Mouse (Mus musculus): ENCODE results near the gene Oaz1. TPM values are rescaled to one million over a fixed set of nuclear protein-coding genes. Genes with fewer than 3 reads are reported as not detected.

Gene Oaz1
- polyA plus RNA-seq, 1 experiment from 2014 or later = 1,701 TPM

GRCm38 (mm10) chr10:80798150-80799006 lies 28.1 kb upstream of the Oaz1 start, which contains the start of the genes Sf3a2 and Plekhj1:
Gene Sf3a2 (plus strand): TSS chr10:80798198.
Gene Plekhj1 (minus strand): TSS chr10:80798626.
- H3K9ac ChIP-seq (ENCODE audit: low read length) = peak within 1 kb of the TSS; percentile 93
- H3K4me3 ChIP-seq (ENCODE audit: low read depth, low read length) = peak within 1 kb of the TSS; percentile 91
- peak within 1 kb of the TSS; percentile 98 for H3K4me2 ChIP-seq (ENCODE audit: low read length)
- ATAC-seq (peak; percentile 95), DNase-seq (ENCODE audit: low spot score) (peak; percentile 99)
- H3K9me3 ChIP-seq (replicated peaks; ENCODE audit: control insufficient read depth, low read length) = no peaks in the 10 kb centered on the region
- peaks cover 69% of the 10 kb centered on the region for H3K36me3 ChIP-seq (ENCODE audit: control insufficient read depth, insufficient read depth, low read length)
- no peaks in the 10 kb centered on the region for H3K27me3 ChIP-seq (replicated peaks; ENCODE audit: control insufficient read depth, insufficient read depth, low read length)
- peaks cover 19% of the 10 kb centered on the region for H3K4me1 ChIP-seq (ENCODE audit: control insufficient read depth, insufficient read depth, low read length)
- H3K27ac ChIP-seq (ENCODE audit: low read depth, low read length) = peak within 1 kb of the TSS; percentile 94
- under 1% methylated on average over 102 of the region's 104 CpGs for WGBS

GRCm38 (mm10) chr10:80799070-80799566 lies 27.3 kb upstream of the Oaz1 start:
- WGBS = 2% methylated on average over 18 of the region's 18 CpGs
- Histone ChIP-seq H3K4me3 (ENCODE audit: low read depth, low read length) (peak overlapping the region; percentile 91), H3K4me2 (ENCODE audit: low read length) (peak overlapping the region; percentile 98), H3K9ac (ENCODE audit: low read length) (peak overlapping the region; percentile 93), H3K36me3 (ENCODE audit: control insufficient read depth, insufficient read depth, low read length) (peaks cover 69% of the 10 kb centered on the region), H3K9me3 (replicated peaks; ENCODE audit: control insufficient read depth, low read length) (no peaks in the 10 kb centered on the region), H3K27ac (ENCODE audit: low read depth, low read length) (peak overlapping the region; percentile 94), H3K4me1 (ENCODE audit: control insufficient read depth, insufficient read depth, low read length) (peaks cover 19% of the 10 kb centered on the region), H3K27me3 (replicated peaks; ENCODE audit: control insufficient read depth, insufficient read depth, low read length) (no peaks in the 10 kb centered on the region)
- ATAC-seq = no peak
- DNase-seq (ENCODE audit: low spot score) = peak; percentile 27

- ATAC-seq (no peak), DNase-seq (ENCODE audit: low spot score) (no peak)
- WGBS = 86% methylated on average over 10 of the region's 10 CpGs
- peaks cover 17% of the 10 kb centered on the region for H3K4me1 ChIP-seq (ENCODE audit: control insufficient read depth, insufficient read depth, low read length)
- H3K9me3 ChIP-seq (replicated peaks; ENCODE audit: control insufficient read depth, low read length) = no peaks in the 10 kb centered on the region
- no peak overlapping the region for H3K4me3 ChIP-seq (ENCODE audit: low read depth, low read length)
- H3K9ac ChIP-seq (ENCODE audit: low read length) = no peak overlapping the region
- H3K27ac ChIP-seq (ENCODE audit: low read depth, low read length) = no peak overlapping the region
- H3K4me2 ChIP-seq (ENCODE audit: low read length) = no peak overlapping the region
- no peaks in the 10 kb centered on the region for H3K27me3 ChIP-seq (replicated peaks; ENCODE audit: control insufficient read depth, insufficient read depth, low read length)
- peaks cover 55% of the 10 kb centered on the region for H3K36me3 ChIP-seq (ENCODE audit: control insufficient read depth, insufficient read depth, low read length)
Measured at GRCm38 (mm10) chr10:80802204-80802912, 24.1 kb upstream of the Oaz1 start.

GRCm38 (mm10) chr10:80802996-80803395 lies 23.5 kb upstream of the Oaz1 start:
- Histone ChIP-seq H3K27ac (ENCODE audit: low read depth, low read length) (no peak overlapping the region), H3K4me3 (ENCODE audit: low read depth, low read length) (no peak overlapping the region), H3K36me3 (ENCODE audit: control insufficient read depth, insufficient read depth, low read length) (peaks cover 55% of the 10 kb centered on the region), H3K9ac (ENCODE audit: low read length) (no peak overlapping the region), H3K9me3 (replicated peaks; ENCODE audit: control insufficient read depth, low read length) (no peaks in the 10 kb centered on the region), H3K4me1 (ENCODE audit: control insufficient read depth, insufficient read depth, low read length) (peaks cover 20% of the 10 kb centered on the region), H3K27me3 (replicated peaks; ENCODE audit: control insufficient read depth, insufficient read depth, low read length) (0 out of 2 replicates have a peak, but pooled peaks cover 1% of the 10 kb centered on the region), H3K4me2 (ENCODE audit: low read length) (no peak overlapping the region)
- ATAC-seq (no peak), DNase-seq (ENCODE audit: low spot score) (no peak)
- WGBS = 85% methylated on average over 3 of the region's 3 CpGs

- Histone ChIP-seq H3K27ac (ENCODE audit: low read depth, low read length) (no peak overlapping the region), H3K9ac (ENCODE audit: low read length) (no peak overlapping the region), H3K27me3 (replicated peaks; ENCODE audit: control insufficient read depth, insufficient read depth, low read length) (peaks cover 8% of the 10 kb centered on the region; the same call in 1 of the 2 replicates), H3K36me3 (ENCODE audit: control insufficient read depth, insufficient read depth, low read length) (peaks cover 55% of the 10 kb centered on the region), H3K4me2 (ENCODE audit: low read length) (no peak overlapping the region), H3K4me3 (ENCODE audit: low read depth, low read length) (no peak overlapping the region), H3K4me1 (ENCODE audit: control insufficient read depth, insufficient read depth, low read length) (peaks cover 18% of the 10 kb centered on the region), H3K9me3 (replicated peaks; ENCODE audit: control insufficient read depth, low read length) (no peaks in the 10 kb centered on the region)
- WGBS = 96% methylated on average over 2 of the region's 2 CpGs
- DNase-seq (ENCODE audit: low spot score) = no peak
- ATAC-seq = no peak
Measured at GRCm38 (mm10) chr10:80804340-80804739, 22.1 kb upstream of the Oaz1 start.

- no peaks in the 10 kb centered on the region for H3K9me3 ChIP-seq (replicated peaks; ENCODE audit: control insufficient read depth, low read length)
- H3K36me3 ChIP-seq (ENCODE audit: control insufficient read depth, insufficient read depth, low read length) = peaks cover 55% of the 10 kb centered on the region
- no peak for ATAC-seq
- peaks cover 13% of the 10 kb centered on the region for H3K4me1 ChIP-seq (ENCODE audit: control insufficient read depth, insufficient read depth, low read length)
- no peak within 1 kb of the TSS for H3K27ac ChIP-seq (ENCODE audit: low read depth, low read length)
- H3K27me3 ChIP-seq (replicated peaks; ENCODE audit: control insufficient read depth, insufficient read depth, low read length) = peaks cover 12% of the 10 kb centered on the region
- H3K9ac ChIP-seq (ENCODE audit: low read length) = no peak within 1 kb of the TSS
- WGBS = 60% methylated on average over 6 of the region's 6 CpGs
- no peak for DNase-seq (ENCODE audit: low spot score)
- H3K4me2 ChIP-seq (ENCODE audit: low read length) = no peak within 1 kb of the TSS
- no peak within 1 kb of the TSS for H3K4me3 ChIP-seq (ENCODE audit: low read depth, low read length)
Measured at GRCm38 (mm10) chr10:80804916-80805315, 21.5 kb upstream of the Oaz1 start, which contains the start of gene Amh. Gene Amh (plus strand): TSS chr10:80805243.

- H3K36me3 ChIP-seq (ENCODE audit: control insufficient read depth, insufficient read depth, low read length) = peaks cover 51% of the 10 kb centered on the region
- H3K9ac ChIP-seq (ENCODE audit: low read length) = no peak overlapping the region
- no peak overlapping the region for H3K4me3 ChIP-seq (ENCODE audit: low read depth, low read length)
- H3K9me3 ChIP-seq (replicated peaks; ENCODE audit: control insufficient read depth, low read length) = no peaks in the 10 kb centered on the region
- peaks cover 13% of the 10 kb centered on the region for H3K4me1 ChIP-seq (ENCODE audit: control insufficient read depth, insufficient read depth, low read length)
- H3K4me2 ChIP-seq (ENCODE audit: low read length) = no peak overlapping the region
- H3K27ac ChIP-seq (ENCODE audit: low read depth, low read length) = no peak overlapping the region
- no peak for DNase-seq (ENCODE audit: low spot score)
- WGBS = 74% methylated on average over 5 of the region's 5 CpGs
- H3K27me3 ChIP-seq (replicated peaks; ENCODE audit: control insufficient read depth, insufficient read depth, low read length) = peaks cover 16% of the 10 kb centered on the region
- ATAC-seq = no peak
Measured at GRCm38 (mm10) chr10:80805322-80805721, 21.1 kb upstream of the Oaz1 start.

- 21% methylated on average over 3 of the region's 3 CpGs for WGBS
- Histone ChIP-seq H3K4me2 (ENCODE audit: low read length) (no peak overlapping the region), H3K27me3 (replicated peaks; ENCODE audit: control insufficient read depth, insufficient read depth, low read length) (peaks cover 17% of the 10 kb centered on the region), H3K4me3 (ENCODE audit: low read depth, low read length) (no peak overlapping the region), H3K9ac (ENCODE audit: low read length) (no peak overlapping the region), H3K36me3 (ENCODE audit: control insufficient read depth, insufficient read depth, low read length) (peaks cover 45% of the 10 kb centered on the region), H3K4me1 (ENCODE audit: control insufficient read depth, insufficient read depth, low read length) (peaks cover 12% of the 10 kb centered on the region), H3K27ac (ENCODE audit: low read depth, low read length) (no peak overlapping the region), H3K9me3 (replicated peaks; ENCODE audit: control insufficient read depth, low read length) (no peaks in the 10 kb centered on the region)
- ATAC-seq (0 out of 2 replicates have a peak, but pooled peaks have one; percentile 21), DNase-seq (ENCODE audit: low spot score) (peak; percentile 51)
Measured at GRCm38 (mm10) chr10:80805925-80806324, 20.5 kb upstream of the Oaz1 start.

All from forebrain, embryonic 14.5 days (tissue).